Mouse (Mus musculus): ENCODE measurements around the gene Nmnat2.
"Not testable (repeated sequence)": the region's sequence is repeated elsewhere in the genome, so short reads cannot be mapped to it uniquely, and the experiment has no call there.

The Nmnat2 gene

GRCm38 (mm10) chr1:153054112-153054821 lies 99.5 kb downstream of the Nmnat2 start:
- peak in 1 of 2 experiments; percentile 28 for DNase-seq (ENCODE audit: low spot score in 2 of 2)

DNA sequence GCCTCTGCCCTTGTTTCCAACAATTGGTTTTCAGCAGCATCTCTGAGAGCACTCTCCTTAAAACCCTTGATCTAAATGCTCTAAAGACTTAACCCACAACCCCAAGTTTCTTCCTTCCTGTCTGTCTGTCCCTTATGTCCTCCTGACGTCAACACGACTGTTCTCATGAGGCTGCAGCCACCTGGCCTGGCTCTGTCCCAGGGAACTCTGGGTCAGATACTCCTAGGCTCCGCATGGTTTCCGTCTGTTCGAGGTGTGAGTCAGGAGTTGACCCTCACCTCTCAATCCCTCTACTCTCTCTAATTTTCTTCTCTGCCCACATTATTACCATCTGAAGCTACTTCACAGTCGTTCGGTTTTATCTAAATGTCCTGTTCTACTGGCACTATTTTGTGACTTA lies 103.5 kb downstream of the Nmnat2 start:
- no peak for DNase-seq (ENCODE audit: low spot score in 2 of 2)

DNA sequence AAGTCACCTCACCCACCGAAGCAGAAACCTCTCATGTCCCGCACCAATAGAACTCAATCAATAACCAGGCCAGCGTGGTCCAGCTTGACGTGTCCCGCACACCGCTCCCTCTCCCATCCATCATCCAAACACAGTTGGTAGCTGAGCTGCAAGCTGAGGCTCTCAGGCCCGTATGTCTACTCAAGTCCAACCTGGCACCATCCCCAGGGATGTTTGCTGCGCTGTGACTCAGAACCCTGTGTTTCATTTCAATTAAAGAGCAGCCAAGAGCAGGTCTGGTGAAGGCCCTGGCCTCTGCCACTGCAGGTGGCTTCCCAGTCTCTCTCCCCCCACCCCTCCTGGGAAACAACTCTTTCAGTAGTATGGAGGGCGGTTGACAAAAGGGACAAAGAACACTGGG lies 104.8 kb downstream of the Nmnat2 start:
- no peak for DNase-seq (ENCODE audit: low spot score in 2 of 2)

GRCm38 (mm10) chr1:153062547-153062946 lies 107.8 kb downstream of the Nmnat2 start:
- no peak for DNase-seq (ENCODE audit: low spot score in 2 of 2)

GRCm38 (mm10) chr1:153064784-153065390 lies 110.1 kb downstream of the Nmnat2 start:
- DNase-seq (ENCODE audit: low spot score in 2 of 2) = no peak

- DNase-seq (ENCODE audit: low spot score in 2 of 2) = peak; percentile 33 to 64
Observed at GRCm38 (mm10) chr1:153065473-153066386, 110.9 kb downstream of the Nmnat2 start.

- DNase-seq (ENCODE audit: low spot score in 2 of 2) = no peak
Observed at GRCm38 (mm10) chr1:153066387-153066781, 111.6 kb downstream of the Nmnat2 start.

DNA sequence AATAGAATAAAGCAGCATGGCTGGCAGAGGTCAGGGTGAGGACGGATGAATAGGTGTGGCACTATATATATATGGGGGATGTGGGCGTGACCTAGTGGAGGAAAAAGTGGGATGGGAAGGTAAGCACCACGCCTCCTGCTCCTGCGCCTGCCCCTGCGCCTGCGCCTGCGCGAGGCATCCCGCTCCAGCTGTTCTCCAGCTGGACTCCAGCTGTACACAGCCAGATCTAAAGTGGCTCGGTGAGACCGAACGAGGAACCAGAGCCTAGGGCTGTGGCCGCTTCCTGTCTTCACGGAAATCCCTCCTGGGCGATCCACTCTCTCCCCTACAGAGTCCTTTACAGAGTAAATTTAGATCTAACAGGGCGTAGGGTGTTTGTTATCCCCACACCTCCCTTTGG lies 116.8 kb downstream of the Nmnat2 start:
- DNase-seq (ENCODE audit: low spot score in 2 of 2) = no peak

DNA sequence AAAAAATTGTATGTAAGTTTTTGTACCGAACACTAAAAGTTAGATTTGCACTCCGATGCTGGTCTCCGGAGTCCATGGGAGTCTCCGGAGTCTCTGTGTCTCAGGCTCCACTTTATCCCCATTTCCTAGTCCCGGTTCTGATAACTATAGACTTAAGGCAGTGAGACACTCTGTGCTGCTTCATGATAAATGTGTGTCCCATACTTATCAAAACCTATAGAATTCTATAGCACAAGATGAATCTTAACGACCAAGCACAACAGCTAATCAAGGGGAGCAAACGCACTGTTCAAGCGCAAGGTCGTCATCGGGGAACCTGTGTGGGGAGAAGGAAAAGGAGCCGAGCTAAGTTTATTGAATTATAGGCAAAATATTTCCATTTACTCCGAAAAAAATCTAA lies 117.2 kb downstream of the Nmnat2 start:
- DNase-seq (ENCODE audit: low spot score in 2 of 2) = no peak

GRCm38 (mm10) chr1:153072711-153073110 lies 117.9 kb downstream of the Nmnat2 start:
- DNase-seq (ENCODE audit: low spot score in 2 of 2) = no peak

DNA sequence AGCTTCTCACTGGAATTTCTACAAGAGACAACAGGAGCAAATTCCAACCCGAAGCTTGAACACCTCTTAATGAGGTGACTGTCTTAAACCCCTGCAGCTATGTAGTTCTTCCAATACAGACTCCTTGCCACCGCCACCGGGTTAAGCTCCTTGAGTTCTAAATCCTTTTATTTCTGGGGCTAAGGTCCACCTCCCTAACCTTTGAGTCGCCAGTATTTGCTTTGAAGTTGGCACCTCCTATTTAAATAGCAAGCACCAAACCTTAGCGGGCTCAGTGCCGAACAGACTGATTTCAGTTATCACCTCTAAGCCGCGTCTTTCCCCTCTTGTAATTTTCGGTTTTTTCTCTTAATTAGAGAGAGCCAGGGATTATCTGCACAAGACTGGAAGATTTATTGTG lies 118.6 kb downstream of the Nmnat2 start:
- DNase-seq (ENCODE audit: low spot score in 2 of 2) = no peak

- no peak for DNase-seq (ENCODE audit: low spot score in 2 of 2)
Observed at GRCm38 (mm10) chr1:153075087-153075736, 120.4 kb downstream of the Nmnat2 start.

- no peak for DNase-seq (ENCODE audit: low spot score in 2 of 2)
Observed at GRCm38 (mm10) chr1:153075955-153076354, 121.2 kb downstream of the Nmnat2 start.

- not testable (repeated sequence) for DNase-seq (ENCODE audit: low spot score in 2 of 2)
Observed at GRCm38 (mm10) chr1:153083233-153083632, 128.4 kb downstream of the Nmnat2 start.

DNA sequence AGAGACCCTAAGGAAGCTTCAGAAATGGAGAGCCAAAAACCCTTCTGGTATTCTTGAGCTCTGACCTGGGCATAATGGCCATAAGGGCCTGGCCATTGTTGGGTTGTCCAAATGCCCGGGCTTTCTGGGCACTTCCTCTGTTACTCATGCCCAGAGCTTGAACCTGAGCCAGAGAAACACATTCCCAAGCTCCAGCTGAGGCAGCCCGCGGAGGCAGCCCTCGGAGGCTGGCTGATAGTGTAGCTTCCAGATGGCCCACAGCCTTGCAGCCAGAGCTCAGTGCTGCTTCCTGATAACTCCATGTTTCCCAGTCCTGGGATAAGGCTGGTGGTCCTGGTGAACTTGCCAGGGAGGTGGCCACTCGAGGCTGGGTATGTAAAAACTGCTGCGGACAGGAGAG lies 129.4 kb downstream of the Nmnat2 start:
- peak in 1 of 2 experiments; percentile 40 for DNase-seq (ENCODE audit: low spot score in 2 of 2)

GRCm38 (mm10) chr1:153085198-153085597 lies 130.4 kb downstream of the Nmnat2 start:
- no peak for DNase-seq (ENCODE audit: low spot score in 2 of 2)

- DNase-seq (ENCODE audit: low spot score in 2 of 2) = no peak
Observed at GRCm38 (mm10) chr1:153087771-153088170, 133.0 kb downstream of the Nmnat2 start.

- DNase-seq (ENCODE audit: low spot score in 2 of 2) = no peak
Observed at GRCm38 (mm10) chr1:153090081-153090480, 135.3 kb downstream of the Nmnat2 start.

GRCm38 (mm10) chr1:153090807-153091206 lies 136.0 kb downstream of the Nmnat2 start:
- no peak for DNase-seq (ENCODE audit: low spot score in 2 of 2)

- DNase-seq (ENCODE audit: low spot score in 2 of 2) = no peak
Observed at GRCm38 (mm10) chr1:153091438-153092236, 136.8 kb downstream of the Nmnat2 start.
